Mouse (Mus musculus) ES-E14 (cell line): ENCODE measurements around the gene Shroom1. TPM values are rescaled to one million over a fixed set of nuclear protein-coding genes. Genes with fewer than 3 reads are reported as not detected.
A peak's percentile ranks its signal among the peaks of the same experiment; 100 is the strongest.

Source experiments
- DNase-seq: peaks from one replicate; pipeline ENCODE4 v3.0.0-alpha.2; 2013; ENCODE audit warnings: low read depth, low spot score
- H3K27ac ChIP-seq: 2 replicates; pipeline ENCODE4 v1.5.1; 2012; ENCODE audit warnings: low read depth, mild to moderate bottlenecking, low read length, moderate library complexity, mixed read lengths; ENCODE audit not compliant: poor library complexity, insufficient read depth, severe bottlenecking
- H3K36me3 ChIP-seq: 2 replicates; pipeline ENCODE4 v1.6.1; 2012; ENCODE audit warnings: mild to moderate bottlenecking, low read length, moderate library complexity, mixed read lengths; ENCODE audit not compliant: control insufficient read depth, poor library complexity, insufficient read depth, severe bottlenecking
- H3K4me1 ChIP-seq, 2 experiments: fragments of 150-350 bp in 1 of 2; sonication (generic) in 1 of 2; 2 replicates each; pipeline ENCODE4 v1.6.1; 2012; ENCODE audit warnings: low read length in 2 of 2, mild to moderate bottlenecking in 1 of 2, mixed read lengths in 1 of 2; ENCODE audit not compliant: control insufficient read depth in 2 of 2, insufficient read depth in 2 of 2, poor library complexity in 1 of 2
- H3K4me3 ChIP-seq, 2 experiments: fragments of 150-350 bp in 1 of 2; sonication (generic) in 1 of 2; 2 replicates each; pipeline ENCODE4 v1.5.1; 2012; ENCODE audit warnings: low read length in 2 of 2, low read depth in 1 of 2, mild to moderate bottlenecking in 1 of 2, mixed read lengths in 1 of 2; ENCODE audit not compliant: insufficient read depth in 1 of 2, poor library complexity in 1 of 2, severe bottlenecking in 1 of 2
- H3K9ac ChIP-seq: 2 replicates; pipeline ENCODE4 v1.6.1; 2012; ENCODE audit warnings: low read depth, mild to moderate bottlenecking, low read length, mixed read lengths; ENCODE audit not compliant: poor library complexity, insufficient read depth, severe bottlenecking
- H3K9me3 ChIP-seq: fragments of 150-350 bp; sonication (generic); 2 replicates; pipeline ENCODE4 v1.6.1; 2012; ENCODE audit warnings: low read depth, mild to moderate bottlenecking, low read length; ENCODE audit not compliant: control insufficient read depth, insufficient read depth
- CHD2 ChIP-seq: IDR thresholded peaks from 2 replicates; pipeline ENCODE4 v1.6.1; 2014; ENCODE audit warnings: mild to moderate bottlenecking, low read depth, low read length, inconsistent platforms
- HCFC1 ChIP-seq: IDR thresholded peaks from 2 replicates; pipeline ENCODE4 v1.6.1; 2012; ENCODE audit warnings: low read length, inconsistent platforms, borderline replicate concordance; ENCODE audit not compliant: insufficient read depth
- MAFK ChIP-seq: IDR thresholded peaks from 2 replicates; pipeline ENCODE4 v1.6.1; 2014; ENCODE audit warnings: mild to moderate bottlenecking, low read depth, low read length, inconsistent platforms; ENCODE audit not compliant: insufficient read depth
- ZC3H11A ChIP-seq: IDR thresholded peaks from 2 replicates; pipeline ENCODE4 v1.6.1; 2012; ENCODE audit warnings: low read depth, mild to moderate bottlenecking, inconsistent platforms, low read length, borderline replicate concordance
- ZNF384 ChIP-seq: IDR thresholded peaks from 2 replicates; pipeline ENCODE4 v1.6.1; 2012; ENCODE audit warnings: low read depth, low read length, inconsistent platforms
- in situ Hi-C, 2 experiments: fragments of 600-800 bp; cut with MboI; formaldehyde crosslinking; loops; one replicate each; pipeline ENCODE4 v1.15.1; 2025; ENCODE audit warnings: low sequenced_read_pairs in 2 of 2, inconsistent platforms in 1 of 2; ENCODE audit not compliant: unreplicated experiment in 2 of 2
- total RNA-seq: library from RNA; depleted of rRNA; stranded (reverse); fragments of 300-350 nt; gene quantifications from 2 replicates; pipeline ENCODE4 v1.2.3, GENCODE M21; 2012

Gene Shroom1
- total RNA-seq, 1 experiment: 1.7 TPM

DNA sequence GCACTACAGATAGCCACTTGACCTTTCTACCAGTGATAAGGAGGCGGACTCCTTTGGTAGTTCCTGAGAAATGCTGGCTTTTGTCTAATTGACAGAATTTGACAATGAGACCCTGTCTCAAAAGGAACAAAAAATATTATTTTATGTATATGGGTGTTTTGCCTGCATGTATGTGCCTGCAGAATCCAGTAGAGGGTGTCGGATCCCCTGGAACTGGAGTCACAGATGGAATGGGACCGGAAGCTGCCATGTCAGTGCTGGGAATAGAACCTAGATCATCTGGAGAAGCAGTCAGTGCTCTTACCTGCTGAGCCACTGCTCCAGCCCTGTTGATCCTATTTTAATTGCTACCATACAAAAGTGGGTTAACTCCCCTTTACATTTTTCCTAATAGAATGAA lies 15.7 kb downstream of the Shroom1 start:
- Histone ChIP-seq H3K4me1 (no peaks in the 10 kb centered on the region), H3K27ac (no peak overlapping the region), H3K36me3 (no peaks in the 10 kb centered on the region), H3K9me3 (no peaks in the 10 kb centered on the region), H3K4me3 (no peak overlapping the region), H3K9ac (no peak overlapping the region)
- no peak for TF ChIP-seq ZC3H11A
- TF ChIP-seq CHD2: no peak
- TF ChIP-seq HCFC1: no peak
- no peak for TF ChIP-seq ZNF384
- TF ChIP-seq MAFK: no peak
- in situ Hi-C loops: no loop called here
- no peak for DNase-seq

DNA sequence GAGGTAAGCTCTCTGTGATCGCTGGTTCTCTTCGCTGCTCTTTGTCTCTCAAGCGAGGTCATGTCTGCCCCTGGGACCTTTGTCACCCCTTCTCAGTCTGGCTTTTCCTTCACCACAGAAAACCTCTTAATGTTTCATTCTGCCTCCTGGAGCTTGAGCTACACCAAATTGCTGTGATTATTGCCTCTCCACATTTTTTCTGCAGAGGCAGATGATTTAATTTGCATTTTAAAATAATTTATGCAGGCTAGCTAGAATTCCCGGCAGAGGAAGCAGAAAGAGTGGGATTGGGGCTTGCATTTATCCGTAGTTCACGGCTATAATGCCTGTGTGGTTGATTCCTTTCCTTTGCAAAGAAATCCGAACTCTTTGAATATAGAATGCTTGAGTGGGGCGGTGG lies 18.6 kb downstream of the Shroom1 start:
- DNase-seq: no peak
- Histone ChIP-seq H3K9ac (no peak overlapping the region), H3K9me3 (no peaks in the 10 kb centered on the region), H3K4me3 (no peak overlapping the region), H3K27ac (no peak overlapping the region), H3K36me3 (no peaks in the 10 kb centered on the region), H3K4me1 (peaks cover 0 to 2% of the 10 kb centered on the region in 2 experiments; a peak in 1 of 4 replicates)
- in situ Hi-C loops: no loop called here
- TF ChIP-seq HCFC1: no peak
- TF ChIP-seq CHD2: no peak
- no peak for TF ChIP-seq ZNF384
- no peak for TF ChIP-seq ZC3H11A
- no peak for TF ChIP-seq MAFK

DNA sequence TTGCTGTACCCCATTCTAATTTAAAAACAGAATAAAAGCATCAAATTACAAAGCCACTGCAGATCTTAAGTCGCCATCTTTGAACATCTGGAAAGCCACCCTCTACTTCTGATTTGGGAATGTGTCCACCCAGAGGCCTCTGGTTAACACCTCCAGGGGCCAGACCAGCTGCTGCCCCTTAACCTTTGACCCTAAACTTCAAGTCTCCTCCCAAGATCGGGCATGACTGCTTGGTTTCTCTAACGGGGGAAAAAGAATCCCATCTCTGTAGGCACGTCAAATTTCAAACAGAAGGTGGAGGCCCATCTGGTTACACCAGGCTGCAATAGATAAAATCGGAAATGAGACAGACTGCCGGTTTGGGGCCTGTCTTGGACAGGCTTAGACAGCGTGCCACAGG lies 20.8 kb downstream of the Shroom1 start:
- Histone ChIP-seq H3K4me1 (peaks cover 0 to 2% of the 10 kb centered on the region in 2 experiments; a peak in 1 of 4 replicates), H3K9me3 (no peaks in the 10 kb centered on the region), H3K36me3 (no peaks in the 10 kb centered on the region), H3K27ac (no peak overlapping the region), H3K4me3 (no peak overlapping the region), H3K9ac (no peak overlapping the region)
- no peak for DNase-seq
- in situ Hi-C loops: no loop called here
- TF ChIP-seq MAFK (no peak), CHD2 (no peak), ZC3H11A (no peak), ZNF384 (no peak), HCFC1 (no peak)

DNA sequence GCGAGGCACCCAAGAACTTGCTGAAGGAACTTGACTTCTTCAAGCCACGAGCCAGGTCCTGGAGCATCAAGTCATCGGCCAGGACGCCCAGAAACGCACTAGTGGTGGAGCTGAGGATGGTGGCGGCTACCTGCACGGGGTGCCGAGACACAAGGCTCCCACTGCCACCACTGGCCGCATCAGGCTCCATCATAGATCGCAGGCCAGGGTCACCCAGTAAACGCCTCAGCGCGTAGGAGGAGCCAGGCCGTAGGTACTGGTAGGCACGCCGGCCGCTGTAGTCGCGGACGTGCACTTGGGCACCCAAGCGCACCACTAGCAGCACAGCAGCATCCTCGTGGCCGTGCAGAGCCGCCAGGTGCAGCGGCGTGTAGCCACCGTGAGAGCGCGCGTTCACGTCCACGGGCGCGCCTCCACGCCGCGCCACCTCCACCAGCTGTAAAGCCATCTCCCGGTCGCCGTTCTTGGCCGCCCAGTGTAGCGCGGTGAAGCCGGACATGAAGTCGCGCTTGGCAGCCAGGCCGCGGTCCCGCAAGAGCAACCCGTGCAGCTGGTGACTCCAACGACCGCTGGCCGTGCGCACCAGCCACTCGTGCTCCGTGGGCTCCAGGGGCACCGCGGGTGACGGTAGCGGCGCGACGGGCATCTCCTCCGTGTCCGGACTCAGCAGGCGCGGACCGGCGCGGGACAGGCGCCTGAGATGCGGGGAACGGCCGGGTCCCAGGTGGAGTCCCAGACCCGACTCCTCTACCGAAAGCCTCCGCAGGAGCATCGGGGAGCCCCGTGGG lies 21.6 kb downstream of the Shroom1 start:
- H3K36me3 ChIP-seq: no peaks in the 10 kb centered on the region
- H3K4me1 ChIP-seq: peaks cover 0 to 2% of the 10 kb centered on the region in 2 experiments; a peak in 1 of 4 replicates
- TF ChIP-seq MAFK (no peak), HCFC1 (no peak), ZNF384 (no peak), CHD2 (no peak), ZC3H11A (no peak)
- in situ Hi-C loops: no loop called here
- H3K9me3 ChIP-seq: no peaks in the 10 kb centered on the region
- peak overlapping the region; percentile 15; the same call in 1 of the 2 replicates for H3K9ac ChIP-seq
- H3K4me3 ChIP-seq: peak overlapping the region; percentile 61 to 67
- no peak overlapping the region for H3K27ac ChIP-seq
- no peak for DNase-seq
